ENCODE assay signal across 28 mouse cellular contexts in genomic region chr12:71362425-71362824, GRCm38 (mm10). TPM values are rescaled to one million over a fixed set of nuclear protein-coding genes. Genes with fewer than 3 reads are reported as not detected.
"Had no signal": no experiment of that assay in that cellular context is flagged by ENCODE, and none has a peak within 500 bp of the region (broad histone marks: within the 10 kb centered on the region; RNA-seq: fewer than 3 reads in every experiment).

No protein-coding gene starts in this region.

- H3K27me3 ChIP-seq: heart, embryonic 12.5 days; heart, embryonic 13.5 days; heart, embryonic 15.5 days; hindbrain, embryonic 12.5 days; hindbrain, embryonic 13.5 days; hindbrain, embryonic 15.5 days; intestine, embryonic 15.5 days; kidney, embryonic 15.5 days had no signal

- H3K9me3 ChIP-seq: heart, embryonic 10.5 days; heart, embryonic 12.5 days; heart, embryonic 13.5 days; heart, embryonic 15.5 days; hindbrain, embryonic 10.5 days; hindbrain, embryonic 12.5 days; hindbrain, embryonic 13.5 days; hindbrain, embryonic 15.5 days; intestine, embryonic 15.5 days; kidney, embryonic 15.5 days had no signal

- H3K4me3 ChIP-seq: heart, embryonic 10.5 days; heart, embryonic 12.5 days; heart, embryonic 13.5 days; heart, embryonic 15.5 days; hindbrain, embryonic 10.5 days; hindbrain, embryonic 12.5 days; hindbrain, embryonic 13.5 days; hindbrain, embryonic 15.5 days; intestine, embryonic 15.5 days; kidney, embryonic 15.5 days; layer of hippocampus, adult 2 months had no signal

- DNase-seq: heart, postnatal 10 days; heart, postnatal 14 days; heart, postnatal 36 days; kidney, adult 11 months; kidney, adult 18-20 months; kidney, adult 2 months; kidney, adult 8-10 months; kidney, adult 9 months; kidney, postnatal 10 days; kidney, postnatal 14 days; kidney, postnatal 25 days; kidney, postnatal 36 days; kidney, postnatal 4 days; layer of hippocampus, adult 9-11 months; layer of hippocampus, postnatal 36 days had no signal

- H3K36me3 ChIP-seq: heart, embryonic 10.5 days; heart, embryonic 12.5 days; heart, embryonic 13.5 days; heart, embryonic 15.5 days; hindbrain, embryonic 10.5 days; hindbrain, embryonic 12.5 days; hindbrain, embryonic 13.5 days; hindbrain, embryonic 15.5 days; intestine, embryonic 15.5 days; kidney, embryonic 15.5 days had no signal

RNA-seq across cellular contexts. Expression of gene Dact1, which starts 52.7 kb away (rescaled TPM):
- total RNA-seq: hematopoietic stem cell, adult 5-6 weeks had no signal
- polyA plus RNA-seq: inflammation-experienced regulatory T-cells, adult 6 months had no signal
